Mouse (Mus musculus): ENCODE data around the gene Arhgap15. TPM values are rescaled to one million over a fixed set of nuclear protein-coding genes. Genes with fewer than 3 reads are reported as not detected.

Gene Arhgap15
- total and polyA plus RNA-seq, 3 experiments: 0.89 to 56.4 (median 39.8) TPM

DNA sequence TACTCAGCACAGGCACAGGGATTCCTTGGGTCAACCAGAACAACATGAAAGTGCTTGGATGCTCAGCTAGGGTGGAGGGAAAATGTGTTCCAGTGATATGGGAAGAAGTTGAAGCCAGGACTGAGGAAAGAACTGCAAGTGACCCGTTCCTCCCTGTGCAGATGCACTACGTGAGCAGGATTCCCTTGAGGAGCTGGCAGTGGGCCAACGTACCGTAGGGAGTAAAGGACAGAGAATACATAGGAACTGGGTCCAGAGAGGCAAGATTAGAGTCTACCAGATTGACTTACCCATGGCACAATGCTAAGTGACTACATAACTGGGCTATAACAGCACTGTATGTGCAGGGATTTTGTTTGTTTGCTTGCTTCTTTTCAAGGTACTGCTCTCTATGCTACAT is 220.0 kb downstream of the Arhgap15 start:
- H3K9me3 ChIP-seq (replicated peaks): no peaks in the 10 kb centered on the region
- H3K4me3 ChIP-seq (ENCODE audit: low read depth, low read length): no peak overlapping the region
- H3K27me3 ChIP-seq (ENCODE audit: insufficient read depth, low read length): no peaks in the 10 kb centered on the region
- TF ChIP-seq GATA1 (IDR thresholded peaks at IDR 0.05; ENCODE audit: borderline replicate concordance, low read length): no peak
- TF ChIP-seq CTCF (IDR thresholded peaks at IDR 0.05; ENCODE audit: low read depth, low read length): no peak
- no peak for TF ChIP-seq TAL1 (conservative IDR thresholded peaks at IDR 0.05; ENCODE audit: low read depth, low read length)
- TF ChIP-seq GATA2 (IDR thresholded peaks at IDR 0.05; ENCODE audit: borderline replicate concordance, low read depth, low read length): no peak
- TF ChIP-seq POLR2AphosphoS5 (IDR thresholded peaks at IDR 0.05; ENCODE audit: insufficient replicate concordance, low read depth, low read length): no peak
- H3K36me3 ChIP-seq (replicated peaks): no peaks in the 10 kb centered on the region
- no peaks in the 10 kb centered on the region for H3K4me1 ChIP-seq (ENCODE audit: insufficient read depth, low read depth, low read length)
- no peak for DNase-seq (ENCODE audit: low spot score)
- ATAC-seq (ENCODE audit: extremely low read depth, insufficient number of reproducible peaks, low FRiP score, poor library complexity, severe bottlenecking): no peak

DNA sequence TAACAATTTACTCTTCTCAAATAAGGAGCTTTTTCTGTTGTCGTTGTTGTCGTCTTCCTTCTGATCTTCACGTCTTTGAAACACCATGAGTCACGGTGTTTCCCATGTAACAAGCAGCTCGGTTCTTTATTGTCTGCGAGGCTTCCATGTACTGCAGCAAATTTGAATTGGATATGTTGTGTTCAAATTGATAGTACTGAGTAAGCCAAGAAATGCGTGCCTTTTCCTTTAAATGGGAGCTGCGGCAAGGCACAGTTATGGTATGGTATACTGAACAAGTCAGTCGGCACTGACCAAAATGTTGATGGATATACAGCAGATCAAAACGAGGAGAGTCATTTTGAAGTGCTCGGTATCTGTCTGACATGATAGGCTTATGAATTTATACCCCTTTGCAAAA is 229.1 kb downstream of the Arhgap15 start:
- no peak for DNase-seq (ENCODE audit: low spot score)
- H3K27me3 ChIP-seq (ENCODE audit: insufficient read depth, low read length): no peaks in the 10 kb centered on the region
- H3K9me3 ChIP-seq (replicated peaks): no peaks in the 10 kb centered on the region
- TF ChIP-seq TAL1 (conservative IDR thresholded peaks at IDR 0.05; ENCODE audit: low read depth, low read length) (no peak), POLR2AphosphoS5 (IDR thresholded peaks at IDR 0.05; ENCODE audit: insufficient replicate concordance, low read depth, low read length) (no peak), CTCF (IDR thresholded peaks at IDR 0.05; ENCODE audit: low read depth, low read length) (no peak), GATA1 (IDR thresholded peaks at IDR 0.05; ENCODE audit: borderline replicate concordance, low read length) (no peak), GATA2 (IDR thresholded peaks at IDR 0.05; ENCODE audit: borderline replicate concordance, low read depth, low read length) (no peak)
- H3K4me1 ChIP-seq (ENCODE audit: insufficient read depth, low read depth, low read length): no peaks in the 10 kb centered on the region
- ATAC-seq (ENCODE audit: extremely low read depth, insufficient number of reproducible peaks, low FRiP score, poor library complexity, severe bottlenecking): no peak
- no peaks in the 10 kb centered on the region for H3K36me3 ChIP-seq (replicated peaks)
- H3K4me3 ChIP-seq (ENCODE audit: low read depth, low read length): no peak overlapping the region

DNA sequence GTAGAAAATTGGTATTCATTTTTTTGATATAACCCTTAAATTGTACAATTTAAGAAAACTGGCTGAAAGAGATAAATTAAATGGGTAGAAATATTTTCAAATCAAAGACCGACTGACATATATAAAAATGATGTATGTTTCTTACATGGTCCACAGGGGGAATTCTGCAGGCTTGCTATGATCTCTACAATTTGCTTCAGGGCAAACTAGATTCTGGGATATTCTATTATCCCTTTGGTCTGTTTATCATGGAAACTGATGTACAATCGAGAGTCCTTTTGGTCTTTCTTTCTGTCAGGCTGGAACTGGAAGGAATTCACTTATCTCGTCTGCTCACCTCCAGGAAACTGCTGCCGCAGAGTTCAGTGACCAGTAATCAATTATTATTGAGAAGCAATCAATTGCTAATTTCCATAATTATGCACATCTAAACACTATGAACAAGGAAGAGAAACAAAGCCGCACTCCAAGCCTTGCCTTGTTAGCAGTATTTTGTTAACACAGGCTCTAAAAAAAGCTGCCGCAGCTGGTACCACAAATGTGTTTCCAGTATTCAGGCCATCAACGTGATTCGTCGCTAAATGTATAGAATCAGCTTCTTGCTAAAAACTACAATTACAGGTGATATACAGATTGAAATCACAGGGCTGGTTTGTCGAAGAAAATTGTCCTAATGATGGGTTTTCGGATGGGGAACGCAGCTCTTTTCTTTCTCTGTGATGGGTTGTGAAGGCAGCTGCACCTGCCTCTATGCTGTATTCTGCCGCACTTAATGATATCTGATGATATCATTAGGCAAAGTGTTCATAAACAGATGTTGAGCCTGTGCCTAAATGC is 229.8 kb downstream of the Arhgap15 start:
- DNase-seq (ENCODE audit: low spot score) (no peak), ATAC-seq (ENCODE audit: extremely low read depth, insufficient number of reproducible peaks, low FRiP score, poor library complexity, severe bottlenecking) (no peak)
- H3K27me3 ChIP-seq (ENCODE audit: insufficient read depth, low read length): no peaks in the 10 kb centered on the region
- H3K4me3 ChIP-seq (ENCODE audit: low read depth, low read length): no peak overlapping the region
- H3K9me3 ChIP-seq (replicated peaks): no peaks in the 10 kb centered on the region
- H3K4me1 ChIP-seq (ENCODE audit: insufficient read depth, low read depth, low read length): no peaks in the 10 kb centered on the region
- TF ChIP-seq GATA2 (IDR thresholded peaks at IDR 0.05; ENCODE audit: borderline replicate concordance, low read depth, low read length) (no peak), TAL1 (conservative IDR thresholded peaks at IDR 0.05; ENCODE audit: low read depth, low read length) (no peak), CTCF (IDR thresholded peaks at IDR 0.05; ENCODE audit: low read depth, low read length) (no peak), GATA1 (IDR thresholded peaks at IDR 0.05; ENCODE audit: borderline replicate concordance, low read length) (no peak), POLR2AphosphoS5 (IDR thresholded peaks at IDR 0.05; ENCODE audit: insufficient replicate concordance, low read depth, low read length) (no peak)
- no peaks in the 10 kb centered on the region for H3K36me3 ChIP-seq (replicated peaks)

DNA sequence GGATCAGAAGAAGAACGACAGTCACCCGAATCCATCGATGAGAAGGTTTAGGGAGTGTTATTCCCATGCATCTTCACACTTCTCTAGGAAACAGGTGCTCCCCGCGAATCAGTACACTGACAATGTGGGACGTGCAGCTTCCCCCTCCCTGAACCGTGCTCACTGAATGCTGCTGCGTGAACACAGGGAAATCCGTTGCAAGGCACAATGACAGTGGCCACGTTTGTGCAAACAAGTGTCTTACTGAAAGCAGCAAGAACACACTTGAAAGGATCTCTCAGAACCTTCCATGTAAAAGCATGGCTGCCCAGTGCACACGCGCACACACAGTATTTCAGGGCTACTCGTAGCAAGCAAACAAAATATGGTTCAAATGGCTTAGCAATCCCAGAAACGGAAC is 237.4 kb downstream of the Arhgap15 start:
- Histone ChIP-seq H3K9me3 (replicated peaks) (no peaks in the 10 kb centered on the region), H3K4me3 (ENCODE audit: low read depth, low read length) (no peak overlapping the region), H3K27me3 (ENCODE audit: insufficient read depth, low read length) (no peaks in the 10 kb centered on the region), H3K36me3 (replicated peaks) (no peaks in the 10 kb centered on the region), H3K4me1 (ENCODE audit: insufficient read depth, low read depth, low read length) (no peaks in the 10 kb centered on the region)
- ATAC-seq (ENCODE audit: extremely low read depth, insufficient number of reproducible peaks, low FRiP score, poor library complexity, severe bottlenecking) (no peak), DNase-seq (ENCODE audit: low spot score) (no peak)
- TF ChIP-seq GATA1 (IDR thresholded peaks at IDR 0.05; ENCODE audit: borderline replicate concordance, low read length) (no peak), TAL1 (conservative IDR thresholded peaks at IDR 0.05; ENCODE audit: low read depth, low read length) (no peak), GATA2 (IDR thresholded peaks at IDR 0.05; ENCODE audit: borderline replicate concordance, low read depth, low read length) (no peak), POLR2AphosphoS5 (IDR thresholded peaks at IDR 0.05; ENCODE audit: insufficient replicate concordance, low read depth, low read length) (no peak), CTCF (IDR thresholded peaks at IDR 0.05; ENCODE audit: low read depth, low read length) (no peak)

DNA sequence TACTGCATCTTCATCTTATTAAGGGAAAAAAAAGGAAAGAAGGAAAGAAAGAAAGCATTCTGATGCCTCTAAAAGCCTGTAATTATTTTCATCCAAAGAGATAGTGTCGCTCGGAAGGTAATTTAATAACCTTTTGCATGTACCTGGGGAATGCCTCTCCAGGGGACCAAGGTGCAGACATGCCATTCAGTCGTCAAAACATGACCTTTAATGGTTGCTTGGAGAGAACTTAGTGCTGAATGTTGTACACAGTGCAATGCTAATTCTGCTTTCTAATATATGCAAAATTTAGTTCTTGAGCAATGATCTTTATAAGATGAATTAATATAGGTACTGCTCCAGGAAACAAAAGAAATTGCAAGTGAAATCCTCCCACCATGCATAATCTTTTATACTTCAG is 239.3 kb downstream of the Arhgap15 start:
- no peak for ATAC-seq (ENCODE audit: extremely low read depth, insufficient number of reproducible peaks, low FRiP score, poor library complexity, severe bottlenecking)
- Histone ChIP-seq H3K4me1 (ENCODE audit: insufficient read depth, low read depth, low read length) (no peaks in the 10 kb centered on the region), H3K4me3 (ENCODE audit: low read depth, low read length) (no peak overlapping the region), H3K36me3 (replicated peaks) (no peaks in the 10 kb centered on the region), H3K9me3 (replicated peaks) (no peaks in the 10 kb centered on the region), H3K27me3 (ENCODE audit: insufficient read depth, low read length) (no peaks in the 10 kb centered on the region)
- TF ChIP-seq GATA2 (IDR thresholded peaks at IDR 0.05; ENCODE audit: borderline replicate concordance, low read depth, low read length) (no peak), TAL1 (conservative IDR thresholded peaks at IDR 0.05; ENCODE audit: low read depth, low read length) (no peak), GATA1 (IDR thresholded peaks at IDR 0.05; ENCODE audit: borderline replicate concordance, low read length) (no peak), CTCF (IDR thresholded peaks at IDR 0.05; ENCODE audit: low read depth, low read length) (no peak), POLR2AphosphoS5 (IDR thresholded peaks at IDR 0.05; ENCODE audit: insufficient replicate concordance, low read depth, low read length) (no peak)
- no peak for DNase-seq (ENCODE audit: low spot score)

DNA sequence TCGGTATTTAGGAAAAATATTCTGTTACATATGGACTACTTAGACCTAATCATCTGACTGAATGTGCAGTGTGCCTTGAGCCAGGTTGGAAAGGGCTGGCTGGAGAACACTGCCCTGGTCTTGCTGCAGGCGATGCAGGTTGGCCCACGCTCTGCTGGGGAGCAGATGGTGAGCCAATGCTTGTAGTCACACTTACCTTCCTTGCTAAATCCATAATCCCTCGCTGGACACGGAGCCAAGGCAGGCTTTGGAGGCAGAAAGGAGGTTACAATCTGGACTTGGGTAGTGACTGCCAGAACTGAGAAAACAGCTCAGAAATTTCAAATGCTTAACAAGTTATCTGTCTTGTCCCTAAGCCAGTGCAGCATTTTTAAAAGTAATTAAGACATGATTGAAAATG is 241.2 kb downstream of the Arhgap15 start:
- Histone ChIP-seq H3K27me3 (ENCODE audit: insufficient read depth, low read length) (no peaks in the 10 kb centered on the region), H3K4me3 (ENCODE audit: low read depth, low read length) (no peak overlapping the region), H3K36me3 (replicated peaks) (no peaks in the 10 kb centered on the region), H3K9me3 (replicated peaks) (no peaks in the 10 kb centered on the region), H3K4me1 (ENCODE audit: insufficient read depth, low read depth, low read length) (no peaks in the 10 kb centered on the region)
- ATAC-seq (ENCODE audit: extremely low read depth, insufficient number of reproducible peaks, low FRiP score, poor library complexity, severe bottlenecking) (no peak), DNase-seq (ENCODE audit: low spot score) (no peak)
- TF ChIP-seq TAL1 (conservative IDR thresholded peaks at IDR 0.05; ENCODE audit: low read depth, low read length): no peak
- no peak for TF ChIP-seq POLR2AphosphoS5 (IDR thresholded peaks at IDR 0.05; ENCODE audit: insufficient replicate concordance, low read depth, low read length)
- no peak for TF ChIP-seq CTCF (IDR thresholded peaks at IDR 0.05; ENCODE audit: low read depth, low read length)
- no peak for TF ChIP-seq GATA2 (IDR thresholded peaks at IDR 0.05; ENCODE audit: borderline replicate concordance, low read depth, low read length)
- TF ChIP-seq GATA1 (IDR thresholded peaks at IDR 0.05; ENCODE audit: borderline replicate concordance, low read length): no peak

Data from G1E (cell line).